Mouse (Mus musculus): Measurements from ENCODE around the gene Cenpf.
"Not testable (repeated sequence)": the region's sequence is repeated elsewhere in the genome, so short reads cannot be mapped to it uniquely, and the experiment has no call there.

Gene Cenpf

DNA sequence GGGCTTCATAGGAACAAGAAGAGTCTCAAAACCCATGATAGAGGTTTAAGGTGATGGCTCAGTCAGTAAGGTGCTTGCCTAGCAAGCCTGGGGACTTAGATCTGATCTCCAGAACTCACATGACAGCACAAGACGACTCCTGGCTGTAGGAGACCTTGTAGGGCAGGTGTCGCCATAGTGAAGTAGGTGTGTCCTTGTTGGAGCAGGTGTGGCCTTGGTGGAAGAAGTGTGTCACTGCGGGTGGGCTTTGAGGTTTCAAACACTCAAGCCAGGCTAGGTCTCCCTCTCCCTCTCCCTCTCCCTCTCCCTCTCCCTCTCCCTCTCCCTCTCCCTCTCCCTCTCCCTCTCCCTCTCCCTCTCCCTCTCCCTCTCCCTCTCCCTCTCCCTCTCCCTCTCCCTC lies 4.6 kb upstream of the Cenpf start:
- DNase-seq, result not testable (repeated sequence)

DNA sequence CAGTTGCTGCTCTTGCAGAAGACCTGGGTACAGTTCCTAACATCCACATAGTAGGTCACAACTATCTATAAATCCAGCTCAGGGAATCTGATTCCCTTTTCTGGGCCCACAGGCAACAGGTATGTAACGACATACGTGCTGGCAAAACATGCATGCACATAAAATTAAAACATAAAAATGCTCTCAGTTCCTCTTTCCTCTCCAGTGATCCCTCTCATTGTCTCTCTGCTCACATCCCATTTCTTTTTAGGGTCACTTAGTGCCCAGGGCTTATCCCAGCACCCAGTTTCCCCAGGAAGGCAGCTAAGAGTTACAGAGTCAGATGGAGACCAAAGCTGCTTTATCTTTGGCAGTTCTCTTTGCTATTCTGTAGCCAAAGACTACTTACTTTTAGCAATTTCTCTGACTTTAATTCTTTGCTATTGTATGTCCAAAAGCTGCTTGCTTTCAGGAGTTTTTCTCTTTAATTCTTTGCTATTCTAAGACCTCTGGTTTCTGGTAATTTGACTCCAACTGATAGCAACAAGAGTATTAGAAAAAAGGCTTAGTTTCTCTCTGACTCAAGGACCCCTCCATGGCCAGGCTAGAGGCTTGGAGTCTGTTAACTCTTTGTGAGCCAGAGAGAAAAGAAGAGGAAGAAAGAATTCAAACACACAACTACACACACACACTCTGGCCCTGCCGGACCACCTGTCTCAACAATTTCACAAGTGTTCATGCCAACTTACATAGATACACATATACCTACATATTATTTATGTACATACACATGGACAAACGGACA lies 1.4 kb upstream of the Cenpf start:
- no peak for DNase-seq

DNA sequence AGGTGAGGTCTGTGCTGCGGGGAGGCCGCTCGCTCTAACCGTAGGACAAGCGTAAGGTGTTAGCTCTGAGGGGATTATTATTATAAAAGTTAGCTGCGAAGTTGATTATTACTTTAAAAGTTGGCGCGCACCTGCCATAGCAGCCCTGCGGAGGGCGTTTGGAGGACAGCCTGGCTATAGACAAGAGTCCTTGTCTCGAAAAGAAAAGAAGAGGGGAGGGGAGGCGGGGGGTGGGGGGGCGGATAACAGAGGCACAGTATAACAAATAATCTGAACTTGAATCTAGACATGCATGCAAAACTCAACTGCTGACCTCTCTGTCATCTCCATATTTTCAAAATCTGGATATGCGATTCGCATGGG lies 483 bp upstream of the Cenpf start:
- DNase-seq, result no peak

DNA sequence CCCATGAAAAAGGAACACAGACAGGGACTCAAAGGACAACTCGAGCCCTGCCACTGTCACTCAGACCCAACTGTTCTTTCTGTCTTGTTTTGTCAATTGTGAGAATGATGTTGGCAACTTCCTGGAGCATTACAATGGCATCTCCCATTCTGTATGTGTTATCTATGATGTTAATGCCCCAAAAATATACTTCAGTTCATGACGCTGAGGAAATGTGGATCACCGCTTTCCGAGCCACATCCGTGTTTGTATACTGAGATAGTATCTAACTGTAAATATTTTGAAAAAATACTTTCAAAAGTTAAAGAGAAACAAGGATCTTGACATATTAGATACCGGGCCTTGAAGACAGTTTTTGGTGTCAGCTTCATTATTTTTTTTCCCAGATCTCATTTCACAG lies 1.9 kb downstream of the Cenpf start:
- DNase-seq, result no peak

DNA sequence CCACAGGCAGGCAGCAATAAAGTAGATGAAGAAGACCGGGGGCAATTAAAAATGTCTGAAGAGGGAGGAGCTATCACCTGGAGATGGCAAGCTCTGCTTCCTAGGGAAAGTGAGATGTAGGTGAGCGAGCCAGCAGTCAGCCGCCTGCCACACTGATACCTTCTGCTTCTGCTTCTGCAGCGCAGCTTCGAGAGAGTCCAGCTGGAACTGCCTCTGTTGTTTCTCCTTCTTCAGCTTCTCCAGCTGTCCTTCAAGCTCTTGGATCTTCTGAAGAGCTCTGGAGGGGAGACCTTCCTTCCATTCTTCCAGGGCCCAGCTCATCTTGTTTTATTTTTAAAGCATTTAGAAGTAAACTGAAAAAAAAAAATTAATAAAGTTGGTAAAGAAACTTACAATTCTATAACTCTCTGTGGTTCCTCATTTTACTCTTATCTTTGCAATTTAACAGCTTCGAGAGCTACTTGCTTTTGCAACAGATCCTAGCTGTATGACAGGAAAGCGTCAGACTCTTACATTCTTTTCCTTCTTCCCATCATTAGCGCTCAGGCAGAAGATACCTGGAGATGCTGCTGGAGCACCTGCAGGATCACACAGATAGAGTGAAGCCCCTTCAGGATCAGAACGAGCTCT lies 3.0 kb downstream of the Cenpf start:
- no peak for DNase-seq

DNA sequence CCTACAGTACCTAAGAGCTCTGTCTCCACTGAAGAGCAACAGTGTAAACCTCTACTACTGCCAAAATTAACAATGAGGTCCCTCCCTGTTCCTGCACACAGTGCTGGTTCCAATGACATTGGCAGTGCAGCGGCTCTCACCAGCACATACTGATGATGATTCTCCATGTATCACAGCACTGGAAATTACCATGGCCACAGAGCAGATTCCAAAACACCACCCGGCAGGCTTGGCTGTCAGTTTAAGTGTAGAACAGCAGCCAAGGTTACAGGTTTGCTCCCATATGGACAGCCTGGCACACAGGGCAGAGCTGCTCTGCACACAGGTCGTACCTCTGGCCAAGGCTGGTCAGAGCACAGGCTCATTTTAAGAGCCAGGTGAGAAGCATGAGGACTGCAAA lies 8.3 kb downstream of the Cenpf start:
- DNase-seq, result peak; percentile 69

DNA sequence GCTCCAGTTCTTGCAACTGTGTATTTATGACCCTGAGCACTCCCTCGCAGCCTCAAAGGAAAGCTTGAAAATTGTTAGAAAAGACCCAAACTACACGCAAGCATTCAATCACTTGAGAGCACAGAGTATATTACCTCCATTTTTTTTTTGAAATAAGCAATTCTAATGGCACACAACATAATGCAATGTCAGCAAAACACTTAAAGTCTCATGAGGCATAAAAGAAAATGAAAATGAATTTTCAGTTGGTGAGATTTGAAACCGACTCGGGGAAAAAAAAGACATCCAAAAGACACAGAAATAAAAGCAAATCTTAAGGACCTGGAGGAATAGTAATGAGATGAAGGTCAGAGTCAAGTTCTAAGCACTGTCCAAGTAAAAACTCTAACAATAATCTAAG lies 11.9 kb downstream of the Cenpf start:
- no peak for DNase-seq

DNA sequence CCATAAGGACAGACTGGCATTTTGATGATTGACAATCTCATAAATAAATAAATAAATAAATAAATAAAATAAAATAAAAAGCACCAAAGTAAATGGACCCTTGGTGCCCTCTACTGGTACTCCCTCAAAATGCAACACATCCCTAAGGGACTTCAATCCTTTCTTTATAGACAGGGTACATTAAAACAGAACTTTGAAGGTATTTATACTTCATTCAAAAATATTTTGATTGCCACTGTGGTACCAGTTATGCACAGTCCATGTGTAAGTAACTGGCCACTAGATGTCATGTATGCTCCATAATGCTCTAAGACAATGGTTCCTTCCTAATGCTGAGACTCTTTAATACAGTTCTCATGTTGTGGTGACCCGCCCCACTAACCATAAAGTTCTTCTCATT lies 12.5 kb downstream of the Cenpf start:
- peak; percentile 46 to 71 for DNase-seq

DNA sequence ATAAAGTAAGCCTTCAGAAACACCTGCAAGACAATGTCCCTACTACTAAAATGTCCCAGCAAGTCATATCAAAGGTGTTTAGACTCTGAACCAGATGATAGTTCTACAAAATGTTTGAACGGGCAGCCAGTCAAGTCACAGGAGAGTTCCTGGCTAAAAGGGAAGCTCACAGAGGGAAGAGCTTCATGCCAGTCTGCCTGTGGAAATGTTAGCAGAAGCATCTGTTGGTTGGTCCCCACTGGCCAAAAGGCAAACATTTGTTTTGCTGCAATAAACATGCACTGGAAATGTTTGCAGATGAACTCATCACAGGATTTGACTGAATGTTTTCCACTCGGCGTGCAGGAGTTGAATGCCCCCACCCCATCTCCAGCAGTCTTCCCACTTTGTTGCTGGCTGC lies 21.9 kb downstream of the Cenpf start:
- peak; percentile 32 to 36 for DNase-seq

DNA sequence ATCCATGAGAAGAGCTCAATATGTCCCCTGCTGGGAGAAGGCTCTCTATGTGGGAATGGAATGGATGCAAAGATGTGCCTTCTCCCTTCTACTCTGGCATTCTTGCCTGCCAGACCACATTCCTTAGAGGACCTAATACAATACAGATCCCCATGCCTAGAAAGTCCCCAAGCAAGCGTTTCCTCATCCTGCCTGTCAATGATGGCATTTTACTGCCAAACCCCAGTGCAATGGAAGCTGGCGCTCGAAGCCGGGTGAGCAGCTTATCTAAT lies 23.1 kb downstream of the Cenpf start:
- DNase-seq, result no peak

DNA sequence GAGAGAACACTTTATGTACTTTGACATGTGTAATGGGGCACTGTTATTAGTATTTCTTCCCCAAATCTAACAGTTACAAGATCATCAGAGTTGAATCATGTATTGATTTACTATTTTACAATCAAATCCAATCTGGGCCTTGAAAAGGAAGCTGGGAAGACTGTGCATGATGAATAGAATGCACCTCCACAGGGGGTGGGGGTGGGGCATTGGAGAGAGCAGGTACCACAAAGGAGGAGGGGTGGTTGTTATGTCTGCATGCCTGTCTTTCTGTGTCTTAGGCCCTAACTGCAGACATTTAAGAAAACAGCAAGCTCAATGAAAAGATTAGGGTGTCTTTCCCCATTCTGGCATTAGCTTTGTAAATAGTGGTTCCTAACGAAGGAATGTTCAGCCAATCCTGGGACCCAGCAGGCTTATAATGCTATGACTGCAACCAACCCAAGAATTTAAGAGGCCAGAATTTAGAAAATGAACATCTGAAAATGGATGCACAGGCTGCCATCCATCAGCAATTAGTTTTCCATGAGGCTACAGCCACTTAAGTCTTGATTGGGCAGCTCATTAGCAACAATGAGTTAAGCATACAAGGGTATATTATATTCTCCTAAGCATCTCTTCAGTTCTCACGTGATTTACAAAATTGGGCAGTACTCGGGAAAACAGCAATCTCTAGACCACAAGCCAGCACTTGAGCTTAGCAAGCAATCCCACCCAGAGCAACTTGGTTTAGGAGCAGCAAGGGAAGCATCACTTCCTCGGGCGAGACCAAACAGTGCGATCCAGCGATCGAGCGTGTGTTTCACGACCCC lies 23.6 kb downstream of the Cenpf start:
- no peak for DNase-seq

DNA sequence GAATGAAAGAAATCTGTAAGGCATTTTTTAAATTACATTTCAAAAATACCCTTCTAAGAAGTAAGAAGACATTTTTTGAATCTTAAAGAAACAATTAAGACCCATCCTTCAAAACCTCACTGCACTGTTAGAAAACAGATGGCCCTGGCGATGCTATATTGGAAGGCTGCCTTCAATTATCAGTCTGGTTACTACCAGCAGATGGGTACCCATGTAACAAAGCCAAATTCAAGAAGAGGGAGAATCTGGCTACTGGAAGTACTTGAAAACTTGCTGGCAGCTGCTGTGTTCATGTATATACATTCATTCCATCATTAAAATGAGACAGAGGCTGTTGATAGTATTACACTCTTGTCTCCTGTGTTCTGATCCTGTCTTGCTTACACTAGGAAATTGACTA lies 24.4 kb downstream of the Cenpf start:
- peak; percentile 56 to 69 for DNase-seq

DNA sequence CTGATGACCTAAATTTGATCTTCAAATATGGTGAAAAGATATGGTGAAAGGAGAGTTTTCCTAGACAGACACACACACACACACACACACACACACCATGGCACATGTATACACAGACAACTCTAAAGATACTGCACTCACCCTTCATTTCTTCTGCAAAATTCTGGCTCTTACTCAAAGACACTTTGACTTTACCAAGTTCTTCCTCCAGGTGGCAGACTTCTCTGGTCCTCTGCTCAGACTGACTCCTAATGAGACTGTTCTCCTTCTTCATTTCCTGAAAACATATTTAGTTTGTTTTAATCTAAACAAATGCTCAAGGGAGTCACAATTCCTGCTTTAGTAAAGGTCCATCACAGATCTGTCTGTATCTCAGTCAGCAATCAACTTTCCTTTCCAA lies 26.0 kb downstream of the Cenpf start:
- peak in 1 of 2 experiments; percentile 58 for DNase-seq

DNA sequence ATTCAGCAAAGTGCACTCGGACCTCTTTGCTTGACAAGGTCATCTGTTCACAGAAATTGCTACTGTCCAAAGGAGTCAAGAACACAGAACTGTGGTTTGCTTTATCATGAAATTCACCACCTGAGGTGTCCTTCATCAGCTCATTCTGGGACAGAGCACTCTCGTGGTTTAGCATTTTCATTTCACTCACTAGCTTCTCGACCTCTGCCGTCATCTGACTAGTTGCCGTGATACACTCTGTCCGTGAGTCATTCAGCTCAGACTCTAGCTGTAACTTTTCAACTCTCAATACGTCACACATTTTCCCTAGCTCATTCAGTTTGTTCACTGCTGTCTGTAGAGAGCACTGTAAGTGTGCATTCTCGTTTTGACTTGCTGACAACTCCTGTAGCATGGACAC lies 30.5 kb downstream of the Cenpf start:
- no peak for DNase-seq

DNA sequence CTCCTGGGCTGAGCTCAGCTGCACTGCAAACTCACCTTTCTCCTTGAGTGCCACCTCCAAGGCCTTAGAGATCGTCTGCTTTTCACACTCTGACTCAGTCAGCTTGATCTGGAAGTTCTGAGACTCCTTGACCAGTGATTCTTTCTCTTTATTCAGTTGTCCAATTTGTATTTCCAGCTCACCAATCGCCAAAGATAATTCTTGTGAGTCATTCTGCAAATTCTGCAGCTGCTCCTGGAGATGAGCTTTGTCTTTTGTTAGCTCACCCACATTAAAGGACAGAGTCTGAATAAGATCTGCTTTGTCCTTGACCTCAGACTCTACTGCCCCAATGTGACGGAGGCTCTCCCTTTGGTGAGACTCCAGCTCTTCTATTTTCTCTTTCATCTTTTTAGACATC lies 34.1 kb downstream of the Cenpf start:
- no peak for DNase-seq

DNA sequence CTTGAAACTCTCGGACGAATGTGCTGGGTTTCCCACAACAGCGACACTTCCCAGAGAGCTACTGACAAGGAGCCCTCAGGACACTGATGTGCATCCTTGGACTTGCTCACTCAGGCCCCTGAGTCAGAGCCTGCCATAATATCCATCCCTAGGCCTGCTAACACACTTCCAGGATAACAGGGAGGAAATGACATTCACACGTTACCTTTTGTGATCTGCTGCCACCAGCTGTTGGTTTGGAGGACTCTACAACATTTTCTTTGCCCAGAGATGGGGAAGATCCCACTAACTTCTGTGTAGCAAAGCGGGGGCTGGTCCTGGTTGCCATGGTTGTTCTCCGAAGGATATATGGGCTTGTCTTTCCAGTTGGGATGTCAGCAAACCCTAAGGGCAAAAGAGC lies 41.3 kb downstream of the Cenpf start:
- no peak for DNase-seq

DNA sequence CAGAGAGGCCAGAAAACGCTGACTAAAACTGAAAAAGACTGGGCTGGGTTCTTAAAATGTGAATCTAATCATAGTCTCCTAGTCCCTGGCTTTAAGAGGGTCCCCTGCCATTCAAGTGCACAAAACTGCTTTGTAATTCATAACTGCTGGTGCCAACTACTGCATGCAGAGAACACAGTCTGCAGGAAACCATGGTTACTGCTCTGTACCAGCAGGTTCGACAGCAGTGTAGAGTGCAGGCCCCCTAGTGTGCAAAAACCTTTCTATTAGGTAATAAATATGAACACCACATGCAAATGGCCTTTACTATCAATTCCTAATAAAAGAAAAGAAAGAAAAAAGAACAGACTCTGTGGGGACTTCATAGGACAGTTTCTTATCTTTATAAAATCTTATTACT lies 42.5 kb downstream of the Cenpf start:
- no peak for DNase-seq

DNA sequence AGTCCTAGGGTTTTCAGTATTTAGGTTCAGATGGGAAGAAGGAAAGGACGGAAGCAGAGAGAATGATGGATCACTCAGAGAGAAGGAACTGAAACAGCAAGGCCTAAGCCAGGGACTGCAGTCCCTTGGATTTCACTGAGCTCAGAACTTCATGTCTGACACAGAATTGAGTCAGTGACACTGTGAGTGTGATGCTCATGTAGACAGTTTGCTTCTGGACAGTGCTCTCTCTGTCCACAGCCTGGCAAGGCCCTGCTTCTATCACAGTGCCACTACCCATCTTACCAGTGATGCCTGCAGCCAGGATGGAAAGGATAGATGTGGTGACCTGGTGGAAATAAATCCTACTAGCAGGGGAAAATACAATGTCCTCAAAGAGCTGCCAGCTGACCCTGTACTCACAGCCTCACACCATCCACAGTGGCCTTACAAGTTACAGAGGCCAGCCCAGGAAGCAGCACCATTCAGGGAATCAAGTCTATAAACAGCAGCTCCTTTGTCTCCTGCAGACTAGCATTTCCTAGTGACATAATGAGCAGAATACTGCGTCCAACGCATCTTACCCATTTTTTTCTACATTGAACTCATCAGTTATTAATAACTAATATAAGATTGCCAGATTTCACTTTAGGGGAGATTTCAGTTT lies 43.1 kb downstream of the Cenpf start:
- DNase-seq, result no peak

DNA sequence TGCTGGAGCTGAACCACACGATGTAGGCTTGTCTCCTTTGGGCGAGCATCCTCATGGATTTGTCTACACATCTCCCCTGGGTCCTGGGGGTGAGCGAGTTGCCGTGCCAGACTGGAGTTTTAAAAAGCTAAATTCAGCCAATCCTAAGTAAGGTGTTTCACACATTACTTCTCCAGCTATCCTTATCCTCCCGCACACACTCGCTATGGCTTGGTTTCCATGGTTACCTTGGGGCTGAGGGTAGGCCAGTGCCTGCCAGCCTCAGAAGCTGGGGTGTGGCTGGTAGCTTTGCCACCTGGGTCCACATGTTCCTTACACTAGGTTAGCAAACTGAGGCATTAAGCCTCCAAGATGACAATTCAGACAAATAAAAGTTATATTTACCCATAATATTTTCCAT lies 48.3 kb downstream of the Cenpf start:
- no peak for DNase-seq

DNA sequence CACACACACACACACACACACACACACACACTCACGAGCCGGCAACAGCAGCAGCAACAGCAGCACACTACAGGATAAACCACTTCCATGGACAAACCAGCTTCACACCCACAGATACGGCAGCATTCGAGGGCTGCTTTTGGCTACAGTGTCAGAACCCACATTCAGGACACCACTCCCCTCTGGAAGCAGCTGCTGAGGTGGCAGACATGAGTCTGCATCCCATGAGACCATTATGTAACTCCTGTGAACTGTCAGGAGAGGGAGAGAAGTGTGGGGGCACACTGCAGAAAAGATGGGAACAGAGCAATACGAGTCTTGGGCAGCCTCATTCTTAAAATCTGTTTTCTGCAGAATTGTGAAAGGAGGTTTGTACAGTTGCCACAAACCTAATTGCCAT lies 54.1 kb downstream of the Cenpf start:
- DNase-seq, result no peak

DNA sequence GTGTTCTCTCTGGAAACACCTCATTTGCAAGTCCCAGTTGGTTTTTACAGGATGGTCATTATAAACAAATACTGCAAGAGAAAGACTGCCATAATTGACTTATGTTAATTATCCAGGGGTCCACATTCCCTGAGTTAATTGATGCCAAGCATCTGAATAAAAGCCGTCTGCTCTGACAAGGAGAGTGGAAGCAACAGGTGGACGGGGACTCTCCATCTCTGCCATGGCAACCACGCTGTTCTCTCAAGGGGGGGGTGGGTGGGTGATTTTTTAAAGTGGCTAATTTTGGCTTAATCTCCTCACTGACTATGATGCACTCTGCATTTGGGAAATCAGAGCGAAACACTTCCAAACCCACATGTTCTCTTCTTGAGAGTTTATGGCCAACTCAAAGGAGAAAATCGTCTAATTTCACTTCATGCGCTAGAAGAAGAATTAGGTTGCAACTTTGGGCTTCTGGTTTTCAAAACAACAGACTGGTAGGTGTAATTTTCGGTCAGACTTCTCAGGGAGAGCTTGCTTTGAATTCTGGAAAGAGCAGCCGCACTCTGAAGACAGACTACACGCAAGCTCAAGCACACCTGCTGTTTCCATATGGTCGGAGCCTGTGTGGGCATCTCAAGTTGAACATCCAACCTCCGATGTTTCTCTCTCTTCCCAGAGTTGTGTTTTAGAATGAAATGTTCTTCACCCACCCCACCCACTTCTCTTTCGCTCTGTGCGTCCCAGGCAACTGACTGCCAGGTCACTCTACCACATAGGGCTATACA lies 55.8 kb downstream of the Cenpf start:
- DNase-seq, result peak in 1 of 2 experiments; percentile 15

DNA sequence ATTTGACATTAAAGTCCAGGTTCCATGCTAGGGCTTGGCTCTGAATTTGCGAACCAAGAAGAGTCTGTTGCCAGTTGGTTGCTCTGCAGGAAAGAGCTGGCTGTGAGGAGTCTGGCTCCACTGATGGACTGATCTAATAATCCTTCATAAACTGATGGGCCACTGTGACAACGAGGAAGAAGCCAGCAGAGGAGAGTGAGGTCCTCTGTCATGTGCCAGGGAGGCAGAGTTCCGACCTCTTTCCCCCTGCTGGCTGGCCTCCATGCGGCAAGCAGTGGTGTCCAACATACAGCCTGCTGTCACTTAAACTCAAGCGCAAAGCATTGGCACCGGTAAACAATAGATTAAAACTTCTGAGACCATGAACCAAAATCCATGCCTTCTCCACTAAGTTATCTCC lies 57.9 kb downstream of the Cenpf start:
- DNase-seq, result peak; percentile 13 to 23

Measured in cerebellum, postnatal 36 days (tissue).